Mouse (Mus musculus) C2C12 (cell line): ENCODE measurements around the gene Wasl. TPM values are rescaled to one million over a fixed set of nuclear protein-coding genes. Genes with fewer than 3 reads are reported as not detected.

Source experiments
- H3K27me3 ChIP-seq: one replicate; pipeline ENCODE4 v1.6.1; 2011; ENCODE audit not compliant: control insufficient read depth, insufficient read depth, insufficient read length
- H3K36me3 ChIP-seq: one replicate; pipeline ENCODE4 v1.6.1; 2011; ENCODE audit not compliant: control insufficient read depth, insufficient read depth
- H3K4me3 ChIP-seq: one replicate; pipeline ENCODE4 v1.5.1; 2011; ENCODE audit warnings: mild to moderate bottlenecking, control low read depth; ENCODE audit not compliant: poor library complexity, insufficient read depth, severe bottlenecking
- H3K79me2 ChIP-seq: one replicate; pipeline ENCODE4 v1.6.1; 2011; ENCODE audit not compliant: control insufficient read depth, insufficient read depth
- H3K79me3 ChIP-seq: one replicate; pipeline ENCODE4 v1.6.1; 2011; ENCODE audit warnings: low read depth, control low read depth
- H3ac ChIP-seq: one replicate; pipeline ENCODE3; 2011; ENCODE audit warnings: low read depth; ENCODE audit not compliant: control insufficient read depth, insufficient read length
- CEBPB ChIP-seq: IDR thresholded peaks from one replicate; pipeline ENCODE4 v1.6.1; 2011; ENCODE audit warnings: low read depth, mild to moderate bottlenecking, control low read depth, moderate library complexity
- CTCF ChIP-seq: IDR thresholded peaks from one replicate; pipeline ENCODE4 v1.5.1; 2011; ENCODE audit not compliant: control insufficient read depth, insufficient read depth, insufficient read length
- FOSL1 ChIP-seq: IDR thresholded peaks from one replicate; pipeline ENCODE4 v1.8.0; 2011; ENCODE audit warnings: mild to moderate bottlenecking, low read length; ENCODE audit not compliant: poor library complexity, insufficient read depth, severe bottlenecking
- MAX ChIP-seq: IDR thresholded peaks from one replicate; pipeline ENCODE4 v1.6.1; 2011; ENCODE audit warnings: mild to moderate bottlenecking, control low read depth
- MYOD1 ChIP-seq: IDR thresholded peaks from one replicate; pipeline ENCODE4 v1.6.1; 2011; ENCODE audit warnings: low read depth; ENCODE audit not compliant: control insufficient read depth, insufficient read length
- MYOG ChIP-seq: IDR thresholded peaks from one replicate; pipeline ENCODE4 v1.6.1; 2011; ENCODE audit not compliant: control insufficient read depth, insufficient read length; ENCODE audit errors: extremely low read depth
- USF1 ChIP-seq: IDR thresholded peaks from one replicate; pipeline ENCODE4 v1.6.1; 2011; ENCODE audit warnings: low read depth, mild to moderate bottlenecking, control low read depth, moderate library complexity
- polyA plus RNA-seq: library from polyadenylated mRNA; unstranded; fragments of >200 nt; fragmentation: generic; extraction: Trizol; gene quantifications from one replicate; pipeline ENCODE4 v1.2.1, GENCODE M21; 2012; ENCODE audit warnings: missing spikeins

The Wasl gene
- polyA plus RNA-seq, 1 experiment, result 9.5 TPM

DNA sequence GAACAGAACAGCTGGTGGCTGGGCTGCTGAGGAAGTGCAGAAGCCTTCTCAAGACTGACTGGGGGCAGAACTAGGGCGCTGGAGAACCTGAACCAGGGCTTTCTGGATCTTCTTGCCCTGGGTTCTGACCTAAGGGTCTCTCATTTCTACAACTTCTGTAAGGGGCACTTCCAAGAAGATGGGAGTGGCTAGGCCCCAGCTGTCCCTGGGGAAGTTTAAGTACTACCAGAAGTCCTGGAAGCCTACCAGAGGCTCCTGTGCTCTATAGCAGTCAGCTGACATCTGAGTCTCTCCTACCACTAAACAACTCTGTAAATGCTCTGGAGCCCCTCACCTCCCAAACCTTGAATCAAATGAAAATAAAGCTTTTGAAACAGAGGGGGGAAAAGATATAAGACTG, 8.7 kb downstream of the Wasl start:
- no peak overlapping the region for H3K4me3 ChIP-seq
- H3K79me3 ChIP-seq, result peaks cover 88% of the 10 kb centered on the region
- TF ChIP-seq USF1 (no peak), FOSL1 (no peak), MAX (no peak), MYOD1 (no peak), CEBPB (no peak), CTCF (no peak), MYOG (no peak)
- no peak overlapping the region for H3ac ChIP-seq
- peaks cover 100% of the 10 kb centered on the region for H3K79me2 ChIP-seq
- no peaks in the 10 kb centered on the region for H3K27me3 ChIP-seq
- peaks cover 3% of the 10 kb centered on the region for H3K36me3 ChIP-seq

DNA sequence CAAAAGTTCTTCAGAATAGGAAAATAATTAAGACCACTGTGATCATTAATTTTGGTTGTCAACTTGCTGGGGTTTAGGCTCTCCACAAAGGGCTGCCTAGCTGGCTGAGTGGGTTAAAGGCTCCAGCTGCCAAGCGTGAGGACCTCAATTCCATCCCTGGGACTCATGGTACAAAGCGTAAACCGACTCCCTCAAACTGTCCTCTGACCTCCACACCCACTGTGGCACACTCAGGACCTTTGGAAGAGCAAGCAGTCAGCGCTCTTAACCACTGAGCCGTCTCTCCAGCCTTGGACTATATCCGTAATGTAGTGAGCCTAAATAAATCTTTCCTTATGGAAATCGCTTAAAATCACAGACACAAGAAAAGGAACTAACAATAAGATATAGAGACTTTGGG, 13.3 kb downstream of the Wasl start:
- H3K79me3 ChIP-seq, result peaks cover 89% of the 10 kb centered on the region
- H3ac ChIP-seq, result no peak overlapping the region
- no peaks in the 10 kb centered on the region for H3K36me3 ChIP-seq
- no peak for TF ChIP-seq USF1
- no peak for TF ChIP-seq CTCF
- TF ChIP-seq FOSL1, result no peak
- no peak for TF ChIP-seq MYOG
- TF ChIP-seq MYOD1, result no peak
- no peak for TF ChIP-seq CEBPB
- TF ChIP-seq MAX, result no peak
- no peak overlapping the region for H3K4me3 ChIP-seq
- peaks cover 100% of the 10 kb centered on the region for H3K79me2 ChIP-seq
- no peaks in the 10 kb centered on the region for H3K27me3 ChIP-seq

DNA sequence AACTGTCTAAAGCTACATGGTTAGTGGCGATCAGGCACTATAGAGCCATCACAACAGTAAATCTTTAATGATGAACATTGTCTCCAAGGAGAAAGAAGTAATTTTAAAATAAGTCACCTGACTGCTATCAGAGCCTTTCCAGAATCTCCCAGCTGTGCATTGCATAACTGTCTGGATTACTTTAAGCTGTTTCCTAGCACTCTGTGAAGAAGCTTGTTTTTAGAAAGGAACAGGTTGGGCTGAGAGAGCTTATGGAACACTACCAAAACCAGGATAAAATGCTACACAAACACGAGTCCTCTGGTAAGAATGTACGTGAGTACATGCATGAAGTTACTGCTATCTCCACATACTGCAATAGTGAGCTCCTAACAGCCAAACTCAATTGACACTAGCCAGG, 14.1 kb downstream of the Wasl start:
- Histone ChIP-seq H3K36me3 (no peaks in the 10 kb centered on the region), H3ac (no peak overlapping the region), H3K27me3 (no peaks in the 10 kb centered on the region), H3K4me3 (no peak overlapping the region), H3K79me2 (peaks cover 100% of the 10 kb centered on the region), H3K79me3 (peaks cover 88% of the 10 kb centered on the region)
- TF ChIP-seq CTCF (no peak), CEBPB (no peak), MYOD1 (no peak), MYOG (no peak), FOSL1 (no peak), MAX (no peak), USF1 (no peak)

DNA sequence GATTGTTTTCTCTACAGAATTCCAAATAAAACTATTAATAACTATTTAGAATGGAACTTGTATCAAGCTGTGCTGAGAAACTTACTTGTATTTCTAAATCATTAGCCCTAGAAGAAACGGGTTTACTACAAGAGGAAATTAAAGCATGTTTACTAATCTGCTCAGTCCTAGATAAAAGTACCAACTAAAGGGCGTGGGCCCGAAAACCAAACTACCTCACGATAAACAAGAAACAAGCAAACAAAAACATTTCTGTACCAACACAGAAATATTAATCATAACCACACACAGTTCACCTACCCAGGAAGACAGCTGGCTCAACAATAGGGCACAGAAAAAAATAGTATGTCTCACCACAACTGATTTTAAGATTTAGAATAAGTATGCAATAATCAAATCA, 16.4 kb downstream of the Wasl start:
- Histone ChIP-seq H3K79me3 (peaks cover 88% of the 10 kb centered on the region), H3K79me2 (peaks cover 100% of the 10 kb centered on the region), H3K27me3 (no peaks in the 10 kb centered on the region), H3K4me3 (no peak overlapping the region), H3K36me3 (no peaks in the 10 kb centered on the region), H3ac (no peak overlapping the region)
- TF ChIP-seq MYOG (no peak), MYOD1 (no peak), CEBPB (no peak), FOSL1 (no peak), MAX (no peak)

DNA sequence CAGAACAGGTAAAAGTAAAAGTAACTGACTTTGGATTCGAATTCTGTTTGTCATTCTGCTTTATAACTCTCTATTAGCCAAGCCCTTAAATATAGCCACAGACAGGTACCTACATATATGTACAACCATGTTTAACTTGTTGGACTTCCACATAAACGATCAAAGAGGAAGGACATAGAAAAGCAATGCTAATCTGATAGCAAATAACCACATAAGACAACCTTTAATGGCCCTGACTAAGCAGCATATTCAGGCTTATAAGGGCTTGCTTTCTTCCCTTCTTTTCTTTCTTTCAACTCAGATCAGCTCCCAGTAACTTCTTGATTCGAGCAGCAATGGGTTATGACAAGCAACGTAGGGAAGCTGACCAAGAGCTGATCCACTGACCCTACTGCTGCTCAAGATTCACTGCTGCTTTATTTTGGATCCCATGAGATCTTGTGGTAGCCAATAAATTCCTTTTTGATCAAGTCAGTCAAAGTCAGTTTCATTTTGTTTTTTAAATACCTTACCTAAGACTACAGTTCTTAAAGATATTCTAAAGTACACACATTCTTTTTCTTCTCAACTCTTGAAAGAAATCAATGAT, 17.6 kb downstream of the Wasl start:
- Histone ChIP-seq H3K4me3 (no peak overlapping the region), H3K79me2 (peaks cover 100% of the 10 kb centered on the region), H3ac (no peak overlapping the region), H3K79me3 (peaks cover 88% of the 10 kb centered on the region), H3K27me3 (no peaks in the 10 kb centered on the region), H3K36me3 (no peaks in the 10 kb centered on the region)
- TF ChIP-seq USF1 (no peak), FOSL1 (no peak), MYOD1 (no peak), MYOG (no peak), MAX (no peak), CTCF (no peak), CEBPB (no peak)
